Mouse (Mus musculus) limb, embryonic 15.5 days (tissue): Measurements from ENCODE around the gene Tulp4. TPM values are rescaled to one million over a fixed set of nuclear protein-coding genes. Genes with fewer than 3 reads are reported as not detected.
"Not testable (repeated sequence)": the region's sequence is repeated elsewhere in the genome, so short reads cannot be mapped to it uniquely, and the experiment has no call there.

Source experiments
- ATAC-seq: fragments of 200-750 bp; cut with Nextera tagmentation; 2 replicates; pipeline ENCODE4 v1.8.0; 2017; ENCODE audit warnings: low read depth, moderate TSS enrichment; ENCODE audit not compliant: insufficient number of reproducible peaks, low FRiP score, low TSS enrichment
- H3K27ac ChIP-seq: fragments of 300-500 bp; sonication (generic); 2 replicates; pipeline ENCODE4 v1.5.1; 2015; ENCODE audit warnings: moderate library complexity, mild to moderate bottlenecking, inconsistent platforms
- H3K27me3 ChIP-seq: fragments of 300-500 bp; sonication (generic); 2 replicates; pipeline ENCODE4 v1.6.1; 2015; ENCODE audit warnings: inconsistent platforms
- H3K36me3 ChIP-seq: fragments of 300-500 bp; sonication (generic); 2 replicates; pipeline ENCODE4 v1.6.1; 2015; ENCODE audit warnings: inconsistent platforms
- H3K4me1 ChIP-seq: fragments of 300-500 bp; sonication (generic); 2 replicates; pipeline ENCODE4 v1.6.1; 2015; ENCODE audit warnings: inconsistent platforms
- H3K4me2 ChIP-seq: fragments of 300-500 bp; sonication (generic); 2 replicates; pipeline ENCODE4 v1.6.1; 2015; ENCODE audit warnings: mild to moderate bottlenecking, inconsistent platforms
- H3K4me3 ChIP-seq: fragments of 300-500 bp; sonication (generic); 2 replicates; pipeline ENCODE4 v1.5.1; 2015; ENCODE audit warnings: mild to moderate bottlenecking, inconsistent platforms
- H3K9ac ChIP-seq: fragments of 300-500 bp; sonication (generic); 2 replicates; pipeline ENCODE4 v1.6.1; 2015; ENCODE audit warnings: inconsistent platforms
- H3K9me3 ChIP-seq: fragments of 300-500 bp; sonication (generic); 2 replicates; pipeline ENCODE4 v1.6.1; 2016; ENCODE audit warnings: inconsistent platforms
- WGBS: fragments of 180-500 bp; shearing (Covaris S2); methylation state at CpG from one replicate; pipeline ENCODE4 v1.1.7; 2015; 5-methylcytosine and 5-hydroxymethylcytosine counted together
- polyA plus RNA-seq: library from polyadenylated mRNA; unstranded; fragments of >200 nt; fragmentation: Nextera tagmentation; extraction: Ambion mirVana; gene quantifications from 2 replicates; pipeline ENCODE4 v1.2.1, GENCODE M21; 2015

Gene Tulp4
- polyA plus RNA-seq, 1 experiment from 2014 or later: 84.0 TPM

- peaks cover 57% of the 10 kb centered on the region for H3K36me3 ChIP-seq
These were observed 91.3 kb downstream of the Tulp4 start for GRCm38 (mm10) chr17:6197491-6197890.

DNA sequence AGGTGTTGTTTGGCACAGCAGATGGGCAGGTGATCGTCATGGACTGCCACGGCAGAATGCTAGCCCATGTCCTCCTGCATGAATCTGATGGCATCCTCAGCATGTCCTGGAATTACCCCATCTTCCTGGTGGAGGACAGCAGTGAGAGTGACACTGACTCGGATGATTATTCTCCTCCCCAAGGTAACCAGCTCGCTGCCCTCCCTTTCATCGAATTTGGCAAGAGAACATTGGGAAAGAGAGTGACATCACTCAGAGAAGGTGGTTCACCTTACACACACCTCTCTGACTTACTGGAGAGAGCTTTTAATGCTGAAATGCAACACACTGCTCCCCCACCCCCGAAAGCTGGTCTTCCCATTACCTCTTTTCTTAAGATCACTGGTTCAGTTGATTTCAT lies 92.4 kb downstream of the Tulp4 start:
- ATAC-seq: no peak
- H3K4me3 ChIP-seq: no peak overlapping the region
- H3K9me3 ChIP-seq: no peaks in the 10 kb centered on the region
- H3K9ac ChIP-seq: no peak overlapping the region
- 89% methylated on average over 6 of the region's 6 CpGs for WGBS
- H3K27ac ChIP-seq: no peak overlapping the region
- H3K4me1 ChIP-seq: no peaks in the 10 kb centered on the region
- H3K27me3 ChIP-seq: no peaks in the 10 kb centered on the region
- H3K36me3 ChIP-seq: peaks cover 54% of the 10 kb centered on the region
- H3K4me2 ChIP-seq: no peak overlapping the region

More at GRCm38 (mm10) chr17:6197491-6197890, 91.3 kb downstream of the Tulp4 start:
- Histone ChIP-seq H3K27ac (no peak overlapping the region), H3K4me2 (no peak overlapping the region), H3K27me3 (no peaks in the 10 kb centered on the region), H3K4me1 (no peaks in the 10 kb centered on the region), H3K9ac (no peak overlapping the region), H3K4me3 (no peak overlapping the region), H3K9me3 (no peaks in the 10 kb centered on the region)
- ATAC-seq: no peak
- 83% methylated on average over 7 of the region's 7 CpGs for WGBS

DNA sequence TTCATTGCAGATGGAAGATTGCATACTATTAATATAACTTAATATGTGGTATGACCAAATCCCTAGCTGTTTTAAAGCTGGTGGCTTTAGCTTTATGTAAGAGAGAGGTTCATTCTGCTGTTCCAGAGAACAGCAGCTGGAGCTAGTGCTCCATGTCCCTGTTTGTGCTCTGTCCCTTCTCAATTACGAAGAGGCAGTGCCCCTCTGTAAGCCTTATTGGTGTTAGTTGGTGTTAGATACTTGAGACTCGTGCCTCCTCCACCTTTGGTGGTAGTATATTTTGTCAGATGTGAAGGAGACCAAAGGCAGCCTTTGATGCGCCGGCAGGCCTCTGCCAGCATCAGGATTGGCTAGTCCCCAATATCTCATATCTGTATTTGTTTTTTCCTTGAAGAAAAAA lies 92.9 kb downstream of the Tulp4 start:
- peaks cover 54% of the 10 kb centered on the region for H3K36me3 ChIP-seq
- no peaks in the 10 kb centered on the region for H3K27me3 ChIP-seq
- no peak for ATAC-seq
- no peak overlapping the region for H3K4me2 ChIP-seq
- H3K4me1 ChIP-seq: no peaks in the 10 kb centered on the region
- no peak overlapping the region for H3K4me3 ChIP-seq
- no peak overlapping the region for H3K27ac ChIP-seq
- 62% methylated on average over 4 of the region's 4 CpGs for WGBS
- H3K9ac ChIP-seq: no peak overlapping the region
- no peaks in the 10 kb centered on the region for H3K9me3 ChIP-seq

DNA sequence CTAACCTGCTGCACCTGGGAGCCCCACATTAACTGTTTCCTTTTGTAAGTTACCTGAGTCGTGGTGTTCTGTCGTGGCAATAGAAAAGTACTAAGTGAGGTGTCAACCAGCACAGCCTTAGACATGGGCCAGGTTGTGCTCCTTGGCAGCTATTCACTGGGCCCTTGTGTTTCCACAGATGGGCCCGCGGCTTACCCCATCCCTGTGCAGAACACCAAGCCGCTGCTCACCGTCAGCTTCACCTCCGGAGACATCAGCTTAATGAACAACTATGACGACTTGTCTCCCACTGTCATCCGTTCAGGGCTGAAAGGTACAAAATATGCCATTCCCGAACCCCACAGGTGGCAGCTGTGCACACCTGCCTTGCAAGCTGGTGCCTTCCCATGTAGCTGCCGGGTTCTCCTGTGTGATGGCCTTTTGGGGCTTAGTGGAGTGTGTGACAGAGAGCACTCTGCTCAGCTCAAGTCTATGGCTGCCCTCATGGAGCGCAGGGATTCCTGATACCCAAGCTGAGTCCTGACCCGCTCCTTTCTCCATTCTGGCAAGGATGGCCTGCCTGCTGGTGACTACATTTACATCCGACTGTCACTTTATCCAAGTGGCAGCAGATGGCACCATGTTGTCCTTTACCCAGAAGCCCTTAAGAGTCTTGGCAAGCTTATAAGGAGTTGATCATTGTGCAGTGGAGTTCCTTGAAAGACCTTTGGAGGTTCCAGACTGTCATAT lies 95.4 kb downstream of the Tulp4 start:
- Histone ChIP-seq H3K4me3 (no peak overlapping the region), H3K27me3 (no peaks in the 10 kb centered on the region), H3K36me3 (peaks cover 55% of the 10 kb centered on the region), H3K4me2 (no peak overlapping the region), H3K9me3 (no peaks in the 10 kb centered on the region), H3K9ac (no peak overlapping the region), H3K4me1 (no peaks in the 10 kb centered on the region), H3K27ac (no peak overlapping the region)
- ATAC-seq: no peak
- WGBS: 92% methylated on average over 14 of the region's 14 CpGs

DNA sequence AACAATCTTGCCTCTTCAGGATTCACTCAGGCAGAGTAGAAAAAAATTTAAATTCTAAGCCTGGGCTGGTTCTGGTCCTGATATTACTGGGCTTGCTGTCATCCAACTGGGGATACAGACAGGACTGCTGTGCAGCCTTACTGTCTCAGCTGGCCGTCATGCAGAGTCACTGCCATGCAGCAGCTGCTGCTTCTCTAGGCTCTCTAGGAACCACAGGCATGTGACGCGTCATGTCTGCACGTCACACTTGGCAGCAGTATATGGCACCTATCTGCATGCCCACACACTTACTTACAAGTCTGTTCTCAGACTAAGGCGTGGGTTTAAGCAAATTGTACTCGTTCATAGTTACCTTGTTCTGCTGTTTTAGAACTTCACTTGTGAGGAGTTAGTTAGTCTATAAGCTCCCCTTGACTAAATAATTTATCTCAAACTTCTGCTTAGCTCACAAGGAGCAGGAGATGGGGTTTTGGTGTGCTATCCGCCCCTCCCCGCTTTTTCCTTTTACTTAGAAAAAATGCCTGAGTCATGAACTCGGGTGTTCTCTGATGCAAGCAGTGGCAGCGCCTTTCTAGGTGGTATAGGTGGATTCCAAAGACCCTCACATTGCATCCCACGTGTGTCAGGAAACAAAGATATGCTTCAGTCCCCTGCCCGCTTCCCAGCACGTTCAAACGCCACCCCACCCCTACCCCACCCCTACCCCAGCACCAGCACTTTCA lies 96.3 kb downstream of the Tulp4 start:
- Histone ChIP-seq H3K27ac (no peak overlapping the region), H3K36me3 (peaks cover 62% of the 10 kb centered on the region), H3K4me3 (no peak overlapping the region), H3K4me2 (no peak overlapping the region), H3K27me3 (no peaks in the 10 kb centered on the region), H3K4me1 (no peaks in the 10 kb centered on the region), H3K9ac (no peak overlapping the region), H3K9me3 (no peaks in the 10 kb centered on the region)
- 78% methylated on average over 14 of the region's 14 CpGs for WGBS
- no peak for ATAC-seq

GRCm38 (mm10) chr17:6203126-6203525 lies 96.9 kb downstream of the Tulp4 start:
- Histone ChIP-seq H3K27me3 (no peaks in the 10 kb centered on the region), H3K4me2 (no peak overlapping the region), H3K9ac (no peak overlapping the region), H3K9me3 (no peaks in the 10 kb centered on the region), H3K4me3 (no peak overlapping the region), H3K27ac (no peak overlapping the region), H3K36me3 (peaks cover 66% of the 10 kb centered on the region), H3K4me1 (no peaks in the 10 kb centered on the region)
- 73% methylated on average over 7 of the region's 7 CpGs for whole genome bisulfite sequencing
- ATAC-seq: no peak

DNA sequence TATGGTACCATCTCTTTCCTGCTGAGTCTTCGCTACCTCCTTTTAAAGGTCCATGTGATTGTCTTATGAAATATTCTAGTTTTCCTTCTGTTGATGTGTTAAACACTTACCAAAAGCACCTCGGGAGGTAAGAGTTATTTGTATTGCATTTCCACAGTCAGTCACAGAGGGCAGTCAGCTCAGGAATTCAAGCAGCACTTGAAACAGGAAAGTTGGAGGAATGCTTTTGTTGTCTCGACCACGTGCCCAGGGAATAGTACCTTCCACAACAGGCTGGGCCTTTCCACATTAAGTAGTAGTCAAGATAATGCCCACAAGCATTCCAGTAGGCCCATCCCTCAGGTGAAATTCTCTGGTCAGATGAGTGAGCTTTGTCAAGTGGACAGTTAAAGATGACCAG lies 97.6 kb downstream of the Tulp4 start:
- Histone ChIP-seq H3K9me3 (no peaks in the 10 kb centered on the region), H3K9ac (no peak overlapping the region), H3K27me3 (no peaks in the 10 kb centered on the region), H3K27ac (no peak overlapping the region), H3K4me1 (no peaks in the 10 kb centered on the region), H3K36me3 (peaks cover 66% of the 10 kb centered on the region), H3K4me2 (no peak overlapping the region), H3K4me3 (no peak overlapping the region)
- ATAC-seq: no peak
- WGBS: 50% methylated on average over 4 of the region's 4 CpGs

DNA sequence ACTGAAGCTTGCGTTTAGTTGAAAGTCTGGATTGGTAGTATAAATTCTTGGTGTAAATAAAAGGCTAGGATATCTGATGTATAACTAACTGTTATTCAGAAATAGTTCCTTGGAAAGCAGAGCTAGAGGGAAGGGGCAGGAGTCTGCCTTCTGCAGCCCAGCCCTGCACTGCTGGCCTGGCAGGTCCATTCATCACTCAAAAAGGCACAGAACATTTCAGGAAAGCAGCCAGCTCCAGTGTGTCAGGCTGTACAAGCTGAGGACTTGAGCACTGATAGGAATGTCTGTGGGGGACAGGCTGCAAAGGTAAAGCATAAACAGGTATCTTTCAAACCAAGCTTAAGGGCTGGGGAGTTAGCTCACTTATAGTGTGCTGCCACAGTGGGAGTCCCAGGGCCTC lies 105.5 kb downstream of the Tulp4 start:
- H3K36me3 ChIP-seq: peaks cover 89% of the 10 kb centered on the region
- H3K4me1 ChIP-seq: no peaks in the 10 kb centered on the region
- WGBS: 100% methylated on average over 1 of the region's 1 CpGs
- no peaks in the 10 kb centered on the region for H3K9me3 ChIP-seq
- no peaks in the 10 kb centered on the region for H3K27me3 ChIP-seq
- H3K4me2 ChIP-seq: no peak overlapping the region
- no peak for ATAC-seq
- H3K27ac ChIP-seq: no peak overlapping the region
- H3K4me3 ChIP-seq: no peak overlapping the region
- H3K9ac ChIP-seq: no peak overlapping the region

- ATAC-seq: no peak
- Histone ChIP-seq H3K9ac (no peak overlapping the region), H3K4me3 (no peak overlapping the region), H3K4me2 (no peak overlapping the region), H3K27me3 (no peaks in the 10 kb centered on the region), H3K4me1 (no peaks in the 10 kb centered on the region), H3K27ac (no peak overlapping the region), H3K9me3 (no peaks in the 10 kb centered on the region), H3K36me3 (peaks cover 71% of the 10 kb centered on the region)
- WGBS: 79% methylated on average over 4 of the region's 4 CpGs
These were observed 109.4 kb downstream of the Tulp4 start for GRCm38 (mm10) chr17:6215640-6216039.

DNA sequence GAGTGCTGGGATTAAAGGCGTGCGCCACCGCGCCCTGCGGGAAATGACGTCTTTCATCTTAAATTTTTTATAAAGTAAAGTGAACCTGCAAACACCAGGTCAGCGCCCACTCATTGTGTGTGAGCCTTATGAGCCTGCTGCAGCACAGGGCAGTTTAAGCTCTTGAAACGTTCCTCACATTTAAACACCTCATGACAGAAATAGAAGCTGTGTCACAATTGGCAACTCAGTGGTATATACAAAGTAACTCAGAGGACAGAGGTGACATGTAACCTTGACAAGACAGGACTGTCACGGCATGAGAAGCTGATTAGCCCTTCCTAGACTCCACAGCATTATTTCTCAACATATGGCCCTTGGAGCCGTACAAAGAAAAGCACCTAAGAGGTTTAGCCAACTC lies 110.3 kb downstream of the Tulp4 start:
- Histone ChIP-seq H3K27me3 (no peaks in the 10 kb centered on the region), H3K4me1 (no peaks in the 10 kb centered on the region), H3K36me3 (peaks cover 64% of the 10 kb centered on the region), H3K9ac (no peak overlapping the region), H3K27ac (no peak overlapping the region), H3K4me3 (no peak overlapping the region), H3K9me3 (no peaks in the 10 kb centered on the region), H3K4me2 (no peak overlapping the region)
- WGBS: 92% methylated on average over 10 of the region's 10 CpGs
- ATAC-seq: no peak

- WGBS: no CpG with 5 or more reads among the region's 7 CpGs
- not testable (repeated sequence) for H3K36me3 ChIP-seq, H3K9me3 ChIP-seq, H3K27ac ChIP-seq, H3K4me1 ChIP-seq, H3K4me3 ChIP-seq, H3K9ac ChIP-seq, H3K27me3 ChIP-seq, H3K4me2 ChIP-seq
- ATAC-seq: 0 out of 2 replicates have a peak, but pooled peaks have one; percentile 7
These were observed 126.4 kb downstream of the Tulp4 start for GRCm38 (mm10) chr17:6232633-6233032.

DNA sequence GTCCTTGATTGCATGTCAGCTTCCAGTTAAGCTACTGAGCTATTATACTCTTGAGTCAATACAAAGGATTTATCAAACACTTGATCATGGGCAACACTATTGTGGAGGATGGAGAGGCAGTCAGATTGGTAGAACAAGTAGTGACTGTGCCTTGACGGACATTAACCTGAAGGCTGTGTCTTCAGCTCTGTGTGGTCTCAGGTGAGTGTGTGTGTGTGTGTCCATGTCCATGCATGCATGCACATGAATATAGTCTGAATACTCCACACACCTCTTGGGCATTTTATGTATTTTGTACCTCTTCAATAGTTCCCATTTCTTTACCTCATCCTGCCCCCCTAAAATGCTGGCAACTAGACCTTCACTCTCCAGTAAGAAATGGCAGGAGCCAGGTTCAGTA lies 145.1 kb downstream of the Tulp4 start:
- H3K27me3 ChIP-seq, H3K9ac ChIP-seq, H3K4me2 ChIP-seq, H3K36me3 ChIP-seq, H3K4me1 ChIP-seq, ATAC-seq, H3K4me3 ChIP-seq, H3K9me3 ChIP-seq, H3K27ac ChIP-seq: not testable (repeated sequence)
- WGBS: 95% methylated on average over 1 of the region's 1 CpGs
